Mouse (Mus musculus) liver, embryonic 16.5 days (tissue): ENCODE data around the gene Eaf2. TPM values are rescaled to one million over a fixed set of nuclear protein-coding genes. Genes with fewer than 3 reads are reported as not detected.

ENCODE experiments used
- ATAC-seq: fragments of 200-750 bp; cut with Nextera tagmentation; 2 replicates; pipeline ENCODE4 v1.8.0; 2017; ENCODE audit warnings: low read depth, mild to moderate bottlenecking, moderate number of reproducible peaks, moderate library complexity
- H3K27ac ChIP-seq: fragments of 300-500 bp; sonication (generic); 2 replicates; pipeline ENCODE4 v1.5.1; 2014; ENCODE audit warnings: mild to moderate bottlenecking, low read length
- H3K27me3 ChIP-seq: fragments of 300-500 bp; sonication (generic); 2 replicates; pipeline ENCODE4 v1.6.1; 2014; ENCODE audit warnings: low read depth, low read length, mixed read lengths; ENCODE audit not compliant: control insufficient read depth, insufficient read depth
- H3K36me3 ChIP-seq: fragments of 300-500 bp; sonication (generic); 2 replicates; pipeline ENCODE4 v1.6.1; 2014; ENCODE audit warnings: mild to moderate bottlenecking; ENCODE audit not compliant: control insufficient read depth, insufficient read depth
- H3K4me1 ChIP-seq: fragments of 300-500 bp; sonication (generic); 2 replicates; pipeline ENCODE4 v1.6.1; 2014; ENCODE audit warnings: low read depth, low read length, mixed read lengths; ENCODE audit not compliant: control insufficient read depth
- H3K4me2 ChIP-seq: fragments of 300-500 bp; sonication (generic); 2 replicates; pipeline ENCODE4 v1.6.1; 2014; ENCODE audit warnings: low read depth, low read length, mixed read lengths
- H3K4me3 ChIP-seq: fragments of 300-500 bp; sonication (generic); 2 replicates; pipeline ENCODE4 v1.5.1; 2014; ENCODE audit warnings: low read depth, mild to moderate bottlenecking, low read length
- H3K9ac ChIP-seq: fragments of 300-500 bp; sonication (generic); 2 replicates; pipeline ENCODE4 v1.6.1; 2014; ENCODE audit warnings: low read depth, low read length
- H3K9me3 ChIP-seq: fragments of 300-500 bp; sonication (generic); replicated peaks from 2 replicates; pipeline ENCODE4 v1.6.1; 2016; ENCODE audit warnings: low read length; ENCODE audit not compliant: control insufficient read depth
- WGBS: fragments of 180-500 bp; shearing (Covaris S2); extraction: QIAGEN DNeasy Blood & Tissue Kit; methylation state at CpG from one replicate; pipeline ENCODE4 v1.1.7; 2014; ENCODE audit not compliant: insufficient replicate concordance; 5-methylcytosine and 5-hydroxymethylcytosine counted together
- polyA plus RNA-seq: library from polyadenylated mRNA; unstranded; fragments of >200 nt; fragmentation: Nextera tagmentation; extraction: Ambion mirVana; gene quantifications from 2 replicates; pipeline ENCODE4 v1.2.1, GENCODE M21; 2015

Gene Eaf2
- polyA plus RNA-seq, 1 experiment from 2014 or later: 0.28 TPM

DNA sequence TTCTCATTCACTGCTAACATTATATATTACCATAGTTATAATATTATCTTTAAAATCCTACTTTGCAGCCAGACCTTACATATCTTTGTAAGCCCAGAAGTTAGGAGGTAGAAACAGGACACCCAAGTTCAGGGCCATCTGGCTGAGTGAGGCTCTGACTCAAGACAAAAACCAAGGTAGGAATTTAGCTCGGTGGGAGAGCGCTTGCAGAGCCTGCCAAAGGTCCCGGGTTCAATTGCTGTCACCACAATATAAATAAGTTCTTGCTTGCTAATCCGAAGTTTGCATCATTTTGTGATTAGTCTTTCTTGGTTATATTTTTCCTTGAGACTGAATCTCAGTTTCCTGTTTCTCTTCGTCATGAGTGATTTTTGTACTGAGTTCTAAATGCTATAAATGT, 28.4 kb upstream of the Eaf2 start:
- Histone ChIP-seq H3K4me3 (no peak overlapping the region), H3K9me3 (no peaks in the 10 kb centered on the region), H3K9ac (no peak overlapping the region), H3K27ac (no peak overlapping the region), H3K4me1 (no peaks in the 10 kb centered on the region), H3K27me3 (no peaks in the 10 kb centered on the region), H3K4me2 (no peak overlapping the region), H3K36me3 (peaks cover 11% of the 10 kb centered on the region)
- WGBS: 84% methylated on average over 5 of the region's 5 CpGs
- ATAC-seq: no peak

DNA sequence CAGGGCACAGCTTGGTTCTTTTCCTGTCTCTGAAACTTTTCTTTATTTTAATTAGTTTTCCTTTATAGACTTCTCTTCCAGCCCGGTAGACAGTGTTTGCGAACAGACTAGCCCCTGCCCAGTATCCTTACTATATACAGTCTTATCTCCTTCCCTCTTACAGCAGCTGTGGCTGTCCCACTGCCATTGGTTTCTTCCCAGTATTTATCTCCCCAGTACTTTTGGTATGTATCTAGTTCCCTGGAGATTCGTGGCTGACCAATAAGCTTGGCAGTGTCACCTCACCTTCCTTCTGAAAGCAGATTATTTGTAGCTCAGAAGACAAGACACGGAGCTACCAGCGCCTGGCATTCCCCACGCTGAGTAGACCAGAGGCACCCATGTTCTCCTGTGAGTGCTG, 21.9 kb upstream of the Eaf2 start:
- Histone ChIP-seq H3K9ac (no peak overlapping the region), H3K4me2 (no peak overlapping the region), H3K36me3 (peaks cover 18% of the 10 kb centered on the region), H3K27ac (no peak overlapping the region), H3K9me3 (no peaks in the 10 kb centered on the region), H3K4me3 (no peak overlapping the region), H3K4me1 (peaks cover 25% of the 10 kb centered on the region), H3K27me3 (no peaks in the 10 kb centered on the region)
- WGBS: 69% methylated on average over 6 of the region's 6 CpGs
- peak; percentile 50 for ATAC-seq

DNA sequence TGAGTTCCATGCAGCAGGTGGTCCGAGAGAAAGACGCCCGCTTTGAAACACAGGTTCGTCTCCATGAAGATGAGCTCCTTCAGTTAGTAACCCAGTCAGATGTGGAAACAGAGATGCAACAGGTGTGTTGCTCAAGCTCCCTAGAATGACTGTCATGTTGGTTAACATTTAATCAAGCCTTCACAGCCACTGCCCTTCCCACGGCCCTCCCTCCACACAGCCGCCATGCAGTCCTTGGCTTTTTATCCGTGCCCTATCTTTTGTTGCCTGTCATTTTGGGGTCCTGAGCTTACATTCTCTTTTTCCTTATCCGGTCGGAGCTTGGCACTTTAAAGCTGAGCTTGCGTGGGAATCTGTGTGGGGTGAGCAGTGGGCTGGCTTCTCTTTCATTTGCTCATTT, 18.5 kb upstream of the Eaf2 start:
- 53% methylated on average over 10 of the region's 10 CpGs for WGBS
- Histone ChIP-seq H3K36me3 (peaks cover 11% of the 10 kb centered on the region), H3K9ac (no peak overlapping the region), H3K27me3 (no peaks in the 10 kb centered on the region), H3K4me1 (peaks cover 47% of the 10 kb centered on the region), H3K9me3 (no peaks in the 10 kb centered on the region), H3K4me3 (no peak overlapping the region), H3K4me2 (peak overlapping the region; percentile 26), H3K27ac (peak overlapping the region; percentile 75)
- ATAC-seq: peak; percentile 45

DNA sequence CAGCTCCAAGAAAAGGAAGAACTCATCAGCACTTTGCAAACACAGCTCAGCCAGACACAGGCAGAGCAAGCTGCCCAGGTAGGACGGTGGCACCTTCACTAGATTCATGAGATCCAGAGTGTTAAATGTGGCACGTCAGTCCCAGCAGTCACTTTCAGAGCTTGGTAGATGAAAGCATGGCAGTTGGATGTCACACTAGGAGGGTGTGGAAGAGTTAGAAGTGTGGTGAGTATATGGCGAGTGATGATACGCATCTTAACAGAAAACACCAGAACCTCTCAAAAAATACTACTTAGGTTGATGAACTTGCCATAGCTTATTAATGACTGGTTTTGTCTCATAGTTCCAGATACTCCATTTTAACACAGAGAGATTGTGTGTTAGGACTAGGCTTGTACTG, 16.6 kb upstream of the Eaf2 start:
- H3K27me3 ChIP-seq: no peaks in the 10 kb centered on the region
- no peak overlapping the region for H3K4me3 ChIP-seq
- H3K9me3 ChIP-seq: no peaks in the 10 kb centered on the region
- ATAC-seq: peak; percentile 28
- H3K36me3 ChIP-seq: peaks cover 14% of the 10 kb centered on the region
- peaks cover 40% of the 10 kb centered on the region for H3K4me1 ChIP-seq
- WGBS: 49% methylated on average over 4 of the region's 4 CpGs
- peak overlapping the region; percentile 94 for H3K27ac ChIP-seq
- peak overlapping the region; percentile 42; the same call in 1 of the 2 replicates for H3K9ac ChIP-seq
- peak overlapping the region; percentile 62 for H3K4me2 ChIP-seq

DNA sequence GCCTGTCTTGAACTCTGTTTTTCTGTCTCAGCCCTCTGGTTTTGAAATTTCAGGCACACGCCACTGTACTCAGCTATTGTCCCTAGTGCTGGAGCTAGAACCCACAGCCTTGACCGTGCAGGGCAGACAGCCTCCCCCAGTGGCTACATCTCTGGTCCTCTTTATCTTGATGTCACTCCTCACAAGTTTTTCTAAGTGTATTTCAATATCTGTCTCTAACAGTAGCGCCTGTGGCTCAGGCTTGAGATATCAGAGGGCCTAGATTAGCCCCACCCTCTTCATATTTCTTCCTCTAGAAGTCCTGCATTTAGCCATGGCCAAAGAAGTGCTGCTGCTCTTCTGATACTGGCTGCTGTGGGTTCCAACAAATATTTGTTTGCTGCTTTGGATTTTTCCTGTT, 15.8 kb upstream of the Eaf2 start:
- H3K36me3 ChIP-seq: peaks cover 10% of the 10 kb centered on the region
- peak; percentile 94 for ATAC-seq
- peak overlapping the region; percentile 94 for H3K27ac ChIP-seq
- peak overlapping the region; percentile 48; the same call in 1 of the 2 replicates for H3K9ac ChIP-seq
- peak overlapping the region; percentile 31 for H3K4me3 ChIP-seq
- no peaks in the 10 kb centered on the region for H3K9me3 ChIP-seq
- no peaks in the 10 kb centered on the region for H3K27me3 ChIP-seq
- WGBS: 30% methylated on average over 3 of the region's 3 CpGs
- peaks cover 40% of the 10 kb centered on the region for H3K4me1 ChIP-seq
- peak overlapping the region; percentile 62 for H3K4me2 ChIP-seq

DNA sequence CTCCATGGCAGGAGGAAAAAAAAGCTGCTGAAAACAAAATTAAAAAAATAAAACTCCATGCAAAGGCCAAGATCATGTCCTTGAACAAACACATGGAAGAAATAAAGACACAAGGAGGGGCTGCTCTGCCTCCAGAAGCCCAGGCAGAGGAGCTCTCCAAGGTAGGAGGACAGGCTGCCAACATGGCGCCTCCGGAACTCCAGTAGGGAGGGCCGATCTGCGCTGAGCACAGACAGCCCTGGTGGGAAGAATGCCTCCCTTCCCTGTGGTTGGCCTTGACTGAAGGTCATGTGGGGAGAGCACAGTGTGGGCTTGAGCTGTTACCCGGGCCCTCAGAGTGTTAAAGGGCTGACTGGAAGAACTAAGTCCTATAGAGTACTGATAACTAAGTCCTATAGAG, 12.7 kb upstream of the Eaf2 start:
- H3K9me3 ChIP-seq: no peaks in the 10 kb centered on the region
- no peak overlapping the region for H3K4me3 ChIP-seq
- 83% methylated on average over 5 of the region's 5 CpGs for WGBS
- ATAC-seq: no peak
- peaks cover 4% of the 10 kb centered on the region; the same call in 1 of the 2 replicates for H3K36me3 ChIP-seq
- H3K9ac ChIP-seq: no peak overlapping the region
- H3K4me2 ChIP-seq: no peak overlapping the region
- H3K4me1 ChIP-seq: peaks cover 26% of the 10 kb centered on the region
- no peaks in the 10 kb centered on the region for H3K27me3 ChIP-seq
- H3K27ac ChIP-seq: no peak overlapping the region

DNA sequence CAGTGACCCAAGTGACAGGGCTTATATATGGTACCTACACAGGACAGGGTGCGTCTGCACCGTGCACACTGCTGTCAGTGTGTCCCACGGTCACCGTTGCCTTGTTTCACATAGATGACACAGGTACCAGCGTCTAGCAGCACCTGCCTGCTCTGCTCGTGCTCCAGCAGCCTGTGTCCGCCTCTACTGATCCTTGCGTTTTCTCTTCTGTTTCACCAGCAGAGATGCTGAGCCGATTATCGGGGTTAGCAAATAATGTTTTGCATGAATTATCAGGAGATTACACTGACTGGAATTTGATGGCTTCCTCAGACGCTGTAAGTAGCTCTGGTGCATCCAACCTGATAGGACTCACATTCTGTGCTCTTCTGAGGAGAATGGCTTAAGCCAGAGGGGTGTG, 11.1 kb upstream of the Eaf2 start:
- no peak overlapping the region for H3K4me2 ChIP-seq
- no peak overlapping the region for H3K27ac ChIP-seq
- 84% methylated on average over 11 of the region's 11 CpGs for WGBS
- H3K4me3 ChIP-seq: no peak overlapping the region
- H3K36me3 ChIP-seq: peaks cover 4% of the 10 kb centered on the region; the same call in 1 of the 2 replicates
- H3K9ac ChIP-seq: no peak overlapping the region
- H3K4me1 ChIP-seq: peaks cover 15% of the 10 kb centered on the region
- no peaks in the 10 kb centered on the region for H3K27me3 ChIP-seq
- no peak for ATAC-seq
- no peaks in the 10 kb centered on the region for H3K9me3 ChIP-seq

DNA sequence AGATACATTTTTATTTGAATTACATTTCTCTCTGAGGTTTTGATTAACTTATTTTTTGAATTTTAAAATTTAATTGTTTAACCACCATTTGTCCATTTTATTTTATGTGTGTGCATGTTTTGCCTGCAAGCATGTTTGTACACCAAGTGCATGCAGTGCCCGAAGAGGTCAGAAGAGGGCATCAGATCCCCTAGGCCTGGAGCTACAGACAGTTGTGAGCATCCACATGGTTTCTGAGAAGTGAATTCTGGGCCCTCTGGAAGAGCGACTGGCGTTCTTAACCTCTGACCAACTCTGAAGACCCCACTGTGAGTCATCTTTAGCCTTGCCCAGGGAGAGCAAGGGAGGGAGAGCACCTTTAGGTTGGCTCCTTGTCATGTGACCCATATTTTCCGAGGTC, 10.1 kb upstream of the Eaf2 start:
- no peak overlapping the region for H3K9ac ChIP-seq
- H3K9me3 ChIP-seq: no peaks in the 10 kb centered on the region
- H3K36me3 ChIP-seq: peaks cover 4% of the 10 kb centered on the region; the same call in 1 of the 2 replicates
- 64% methylated on average over 4 of the region's 4 CpGs for WGBS
- H3K27me3 ChIP-seq: no peaks in the 10 kb centered on the region
- no peak for ATAC-seq
- no peak overlapping the region for H3K4me3 ChIP-seq
- no peak overlapping the region for H3K27ac ChIP-seq
- no peak overlapping the region for H3K4me2 ChIP-seq
- H3K4me1 ChIP-seq: peaks cover 7% of the 10 kb centered on the region

DNA sequence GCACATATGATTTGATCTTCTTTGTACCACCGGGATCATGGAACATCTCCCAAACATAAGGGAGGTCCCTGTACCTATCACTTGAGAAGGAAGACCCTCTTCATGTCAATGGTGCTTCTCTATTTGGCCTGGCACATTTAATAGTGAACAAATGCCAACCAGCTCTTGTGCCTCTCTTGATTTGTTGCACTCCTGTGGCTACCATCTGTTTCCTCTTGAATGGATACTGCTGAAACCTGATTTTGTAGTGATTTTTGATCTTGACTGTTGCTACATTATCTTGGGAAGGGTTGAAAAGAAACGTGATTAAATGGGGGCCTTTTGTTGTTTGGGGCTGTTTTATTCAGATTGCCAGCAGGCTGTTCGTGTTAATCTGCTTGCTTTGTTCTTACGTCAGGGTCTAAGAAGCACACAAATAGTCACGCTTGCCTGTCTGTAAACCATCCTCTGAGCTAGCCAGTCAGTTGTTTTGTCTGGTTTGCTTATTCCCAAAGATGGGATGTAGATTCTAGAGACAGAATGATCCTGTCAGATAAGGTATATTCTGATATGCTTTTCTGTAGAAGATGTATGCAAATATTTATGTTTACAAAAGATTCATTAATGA, 8.0 kb upstream of the Eaf2 start:
- no peaks in the 10 kb centered on the region; the same call in 1 of the 2 replicates for H3K4me1 ChIP-seq
- no peak for ATAC-seq
- H3K27me3 ChIP-seq: no peaks in the 10 kb centered on the region
- no peak overlapping the region for H3K27ac ChIP-seq
- 63% methylated on average over 5 of the region's 5 CpGs for WGBS
- no peaks in the 10 kb centered on the region; the same call in 1 of the 2 replicates for H3K36me3 ChIP-seq
- no peak overlapping the region for H3K4me3 ChIP-seq
- no peak overlapping the region for H3K4me2 ChIP-seq
- no peak overlapping the region for H3K9ac ChIP-seq
- no peaks in the 10 kb centered on the region for H3K9me3 ChIP-seq
